Mouse (Mus musculus): ENCODE measurements around the gene Serinc5.
A peak's percentile ranks its signal among the peaks of the same experiment; 100 is the strongest.

Gene Serinc5

DNA sequence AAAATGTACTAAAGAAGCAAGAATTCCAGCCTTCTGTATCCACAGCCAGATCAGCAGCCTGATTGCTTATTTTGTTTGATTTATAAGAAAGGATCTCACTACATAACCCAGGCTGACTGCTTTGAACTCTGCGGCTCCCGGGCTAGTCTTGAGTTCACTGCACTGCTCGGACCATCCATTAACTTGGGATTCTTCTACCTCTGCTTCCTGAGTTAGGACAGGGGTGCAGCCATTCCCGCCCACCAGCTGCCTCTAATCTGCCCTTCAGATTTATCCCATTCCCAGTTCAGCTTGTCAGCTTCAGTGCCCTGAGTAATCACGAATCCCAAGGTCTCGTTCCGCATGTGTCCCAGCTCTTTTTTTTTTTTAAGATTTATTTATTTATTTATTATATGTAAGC lies 93.3 kb downstream of the Serinc5 start:
- no peak for DNase-seq (ENCODE audit: low read depth, low spot score)

DNA sequence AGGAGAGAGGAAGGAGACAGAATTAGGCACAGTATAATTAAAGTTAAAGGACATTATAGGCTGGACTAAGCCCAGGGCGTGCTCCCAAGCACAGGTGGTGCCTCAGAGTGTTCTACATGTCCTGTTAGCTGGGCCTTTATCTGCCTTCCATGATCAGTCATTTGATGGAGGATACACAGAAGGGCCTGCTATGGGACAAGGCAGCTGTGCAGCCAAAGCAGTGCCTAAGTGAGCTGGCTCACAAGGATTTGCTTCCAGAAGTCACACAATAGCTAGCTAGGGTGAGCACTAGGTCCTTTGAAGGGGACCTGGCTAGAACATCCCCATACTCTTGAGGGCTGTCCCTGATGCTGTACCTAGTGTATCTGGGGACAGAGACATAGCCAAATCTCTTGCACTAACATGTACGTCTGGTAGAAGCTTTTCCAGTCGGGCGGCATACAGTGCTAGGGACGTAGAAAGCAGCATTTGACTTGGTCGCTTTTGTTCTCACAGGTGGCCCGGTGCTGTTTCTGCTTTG lies 94.2 kb downstream of the Serinc5 start:
- no peak for DNase-seq (ENCODE audit: low read depth, low spot score)

DNA sequence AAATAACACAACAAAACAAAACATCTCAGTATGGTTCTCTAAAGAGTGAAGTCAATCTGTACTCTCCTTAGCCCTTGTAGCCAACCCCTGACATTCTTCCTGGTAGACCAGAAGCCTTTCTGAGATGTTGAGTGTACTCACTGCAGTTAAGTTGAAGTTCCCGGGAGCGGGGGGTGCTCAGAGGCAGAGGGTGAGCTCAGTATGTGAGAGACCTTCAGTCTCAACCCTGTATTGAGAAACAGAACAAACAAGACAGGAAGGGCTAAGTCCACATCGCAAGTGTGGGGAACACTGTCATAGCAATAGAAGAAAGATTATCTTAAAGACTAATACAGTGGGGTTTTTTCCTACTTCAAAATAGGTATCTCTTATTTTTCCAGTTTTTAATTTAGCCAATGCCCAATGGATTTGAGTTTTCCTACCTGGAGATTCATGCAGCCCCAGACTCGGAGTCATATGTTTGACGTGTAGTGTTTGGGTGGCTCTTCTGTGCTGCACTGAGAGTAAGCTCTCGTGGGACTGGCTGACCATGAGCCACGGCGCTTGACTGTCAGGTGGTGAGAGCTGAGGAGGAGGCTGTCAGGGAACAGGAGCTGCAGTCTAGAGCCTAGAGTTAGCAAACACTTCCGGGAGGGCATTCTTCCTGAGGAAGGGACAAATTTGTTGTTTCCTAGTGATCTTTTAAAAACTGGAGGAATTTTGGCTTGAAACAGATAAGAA lies 95.6 kb downstream of the Serinc5 start:
- no peak for DNase-seq (ENCODE audit: low read depth, low spot score)

DNA sequence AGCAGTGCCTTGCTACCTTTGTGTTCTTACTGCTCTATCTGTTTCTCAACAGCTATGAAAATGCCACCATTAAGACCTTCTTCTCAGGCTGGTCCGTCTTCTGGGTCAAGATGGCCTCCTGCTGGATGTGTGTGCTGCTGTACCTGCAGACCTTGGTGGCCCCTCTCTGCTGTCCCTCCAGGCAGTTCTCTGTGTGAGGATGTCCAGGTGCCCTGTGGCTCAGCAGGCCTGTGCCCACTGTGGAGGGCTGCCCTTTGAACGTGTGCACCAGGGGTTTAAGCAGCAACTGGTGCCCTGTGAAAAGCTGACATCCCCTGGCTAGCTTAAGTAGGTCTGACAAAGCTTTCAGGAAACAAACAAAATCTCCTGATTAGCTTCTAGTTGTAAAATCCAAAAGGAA lies 97.0 kb downstream of the Serinc5 start:
- DNase-seq (ENCODE audit: low read depth, low spot score) = no peak

DNA sequence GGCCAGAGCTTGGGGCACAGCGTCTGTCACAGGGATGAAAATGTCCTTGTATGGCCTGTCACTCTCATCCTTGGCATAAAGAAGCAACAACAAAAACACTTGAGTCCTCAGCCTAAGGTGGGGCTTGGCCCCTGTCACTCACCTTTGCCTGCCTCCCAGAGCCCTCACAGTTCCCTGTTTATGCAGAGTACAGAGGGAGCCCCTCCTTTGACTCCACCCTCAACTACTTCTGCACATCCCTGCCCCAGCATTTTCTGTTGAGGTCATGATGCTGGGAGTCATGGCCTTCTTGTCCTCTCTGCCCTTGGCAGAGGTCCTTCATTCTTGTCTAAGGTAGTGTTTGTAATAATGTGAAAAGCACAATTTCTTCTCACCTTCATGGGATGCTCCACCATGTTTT lies 97.6 kb downstream of the Serinc5 start:
- DNase-seq (ENCODE audit: low read depth, low spot score) = no peak

DNA sequence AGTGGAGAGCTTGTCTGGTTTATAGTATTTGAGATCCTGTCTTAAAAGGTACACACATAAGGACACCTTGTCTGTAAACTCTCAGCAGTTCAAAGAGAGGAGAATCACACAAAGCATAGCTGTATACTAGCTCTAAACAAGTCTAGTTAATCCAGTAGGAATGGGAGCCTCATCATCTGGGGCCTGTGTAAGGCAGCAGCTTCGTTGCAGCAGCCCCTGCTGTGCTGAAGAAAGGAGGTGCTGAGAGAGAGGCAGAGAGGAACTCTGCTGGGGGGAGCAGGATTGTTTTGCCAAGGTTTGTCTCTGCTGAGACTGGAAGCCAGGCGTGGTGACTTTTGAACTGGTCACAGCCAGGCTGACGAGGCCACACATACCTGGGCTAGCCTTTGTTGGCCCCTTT lies 98.6 kb downstream of the Serinc5 start:
- no peak for DNase-seq (ENCODE audit: low read depth, low spot score)

DNA sequence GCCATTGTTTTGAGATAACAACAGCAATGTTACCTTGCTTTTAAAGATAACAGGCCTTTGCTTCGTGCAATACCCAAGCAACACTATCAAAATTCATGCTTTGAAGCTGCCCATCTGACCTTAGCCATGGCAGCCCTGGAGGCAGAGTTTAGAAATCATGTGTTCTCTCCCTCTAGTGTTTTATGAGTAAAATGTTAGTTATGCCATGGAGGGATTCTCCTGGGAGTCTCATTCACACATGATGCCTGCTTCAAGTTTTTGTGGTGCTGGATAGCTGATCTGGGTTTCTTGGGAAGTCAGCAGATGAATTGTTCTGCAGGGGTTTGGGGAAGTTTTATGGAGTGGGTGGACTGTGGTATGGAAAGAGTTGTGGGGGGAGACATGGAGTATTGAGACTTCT lies 99.5 kb downstream of the Serinc5 start:
- DNase-seq (ENCODE audit: low read depth, low spot score) = no peak

DNA sequence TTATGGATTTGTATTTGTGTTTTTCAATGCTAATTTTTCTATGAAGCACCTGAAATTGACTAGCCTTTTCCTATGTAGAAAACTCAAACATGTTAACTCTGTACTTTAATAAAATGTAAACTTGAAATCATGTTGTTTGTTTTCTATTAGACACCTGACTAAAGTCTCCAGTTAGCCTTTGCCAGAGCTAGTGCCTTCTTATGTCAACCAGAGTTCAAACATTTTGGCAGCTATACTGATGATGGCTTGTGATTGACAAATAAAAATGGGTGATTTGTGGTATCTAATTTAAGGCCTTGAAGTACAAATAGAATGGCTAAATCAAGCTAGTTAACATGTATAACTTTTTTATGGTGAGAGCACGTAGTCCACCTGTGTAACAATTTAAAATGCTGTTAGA lies 100.9 kb downstream of the Serinc5 start:
- DNase-seq (ENCODE audit: low read depth, low spot score) = no peak

DNA sequence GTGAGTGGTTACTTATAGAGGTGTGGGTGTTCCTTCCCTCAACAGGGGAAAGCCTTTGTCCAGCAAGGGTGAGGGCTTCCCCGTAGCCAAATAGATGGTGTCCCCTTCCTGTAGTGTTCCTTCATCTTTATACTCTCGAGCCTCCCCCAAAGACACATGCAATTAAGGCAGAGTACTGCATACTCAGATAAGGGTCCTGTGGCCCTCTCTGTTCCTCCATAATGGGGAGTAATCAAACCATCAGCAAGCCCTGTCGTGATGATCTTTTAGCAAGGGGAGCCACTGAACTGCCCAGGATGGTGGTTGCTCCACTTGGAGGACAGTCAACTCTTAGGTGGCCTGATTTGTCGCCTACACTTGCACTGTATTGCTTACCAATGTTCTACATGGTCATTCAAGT lies 101.7 kb downstream of the Serinc5 start:
- DNase-seq (ENCODE audit: low read depth, low spot score) = no peak

DNA sequence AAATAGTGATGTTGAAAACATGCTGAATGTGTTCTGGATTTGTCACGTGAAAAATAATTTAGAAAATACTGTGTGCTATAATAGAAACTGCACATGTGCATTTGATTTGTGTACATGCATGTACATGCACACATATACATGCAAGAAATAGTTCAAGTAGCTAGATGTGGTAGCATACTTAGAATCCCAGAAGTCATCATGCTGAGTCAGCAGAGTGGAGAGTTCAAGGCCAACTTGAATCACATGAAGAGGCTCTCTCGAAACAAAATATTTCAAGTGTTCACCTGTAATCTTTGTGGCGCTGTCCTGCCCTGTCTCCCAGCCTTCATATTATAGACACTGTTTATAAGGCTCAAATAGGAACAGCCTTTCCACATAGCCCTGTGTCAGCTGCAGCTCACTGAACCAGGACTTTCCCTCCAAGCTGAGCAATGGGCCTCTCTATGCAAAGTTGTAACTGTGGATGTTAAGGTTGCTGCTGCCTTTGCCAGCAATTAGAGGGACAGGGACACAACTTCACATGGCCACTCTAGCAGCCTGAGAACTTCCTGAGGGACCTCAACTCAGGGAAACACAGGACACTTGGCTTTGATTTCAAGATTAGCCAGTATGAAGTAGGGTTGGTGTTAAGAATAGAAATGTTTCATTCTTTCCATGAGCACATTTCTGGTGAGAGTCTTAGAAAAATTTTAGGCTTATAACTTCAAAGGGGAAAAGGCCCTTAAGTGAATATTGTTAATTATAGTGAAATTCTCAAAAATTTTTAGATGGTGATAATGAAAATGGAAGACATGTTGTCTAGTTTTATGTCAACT lies 107.2 kb downstream of the Serinc5 start:
- no peak for DNase-seq (ENCODE audit: low read depth, low spot score)

DNA sequence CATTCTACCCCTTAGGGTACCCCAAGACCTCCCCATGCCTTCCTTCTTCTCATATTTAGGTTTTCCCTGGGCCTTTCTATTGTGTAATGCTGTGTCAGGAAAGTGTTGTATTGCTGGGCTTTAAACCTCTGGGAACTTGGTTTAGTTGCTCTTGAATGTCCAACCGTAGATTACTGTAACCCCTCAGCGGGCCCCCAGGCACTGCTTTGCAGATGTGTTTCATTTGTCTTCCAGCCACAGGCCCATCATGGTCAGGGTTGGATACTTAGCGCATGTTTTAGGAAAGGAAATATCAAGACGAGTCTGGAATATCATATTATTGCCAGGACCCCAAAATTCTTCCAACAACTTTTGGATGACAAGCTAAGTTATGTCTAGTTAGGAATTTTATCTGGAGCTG lies 110.1 kb downstream of the Serinc5 start:
- DNase-seq (ENCODE audit: low read depth, low spot score) = no peak

DNA sequence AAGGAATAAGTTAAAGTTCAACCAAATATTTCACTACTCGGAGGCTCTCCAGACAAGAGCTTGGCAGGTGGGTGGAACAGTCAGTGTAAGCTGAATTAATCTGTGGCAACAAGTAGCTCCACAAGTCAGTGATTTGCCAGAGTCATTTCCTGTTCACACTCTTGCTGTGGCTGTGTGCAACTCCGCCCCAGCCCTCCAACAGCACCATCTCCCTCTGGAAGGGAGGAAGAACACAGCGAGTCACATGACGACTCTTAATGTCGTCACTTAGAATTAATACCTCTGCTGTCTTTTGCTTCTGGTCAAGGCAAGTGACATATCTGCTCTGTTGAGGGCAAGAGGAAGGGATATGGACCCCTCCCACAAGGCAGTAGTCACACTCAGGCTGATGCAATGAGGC lies 111.5 kb downstream of the Serinc5 start:
- DNase-seq (ENCODE audit: low read depth, low spot score) = no peak

DNA sequence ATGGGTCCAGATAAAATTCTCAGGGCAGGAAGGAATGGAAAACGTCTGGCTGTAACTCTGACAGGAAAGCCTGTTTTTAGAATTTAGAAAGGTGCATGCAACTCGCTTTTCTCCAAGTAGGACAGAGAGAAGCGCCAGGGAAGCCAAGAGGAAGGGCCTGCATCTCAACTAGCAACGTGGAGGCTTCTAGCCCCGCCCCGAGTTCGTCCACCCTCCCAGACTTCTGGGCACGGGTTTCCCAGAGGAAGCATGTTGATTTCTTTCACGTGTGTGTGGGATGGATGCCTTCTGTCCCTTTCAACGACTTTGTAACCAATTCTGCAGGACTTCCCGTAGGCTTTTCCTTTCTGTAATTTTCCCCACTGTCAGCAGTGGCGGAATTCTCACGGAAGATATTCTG lies 118.9 kb downstream of the Serinc5 start:
- DNase-seq (ENCODE audit: low read depth, low spot score) = no peak

DNA sequence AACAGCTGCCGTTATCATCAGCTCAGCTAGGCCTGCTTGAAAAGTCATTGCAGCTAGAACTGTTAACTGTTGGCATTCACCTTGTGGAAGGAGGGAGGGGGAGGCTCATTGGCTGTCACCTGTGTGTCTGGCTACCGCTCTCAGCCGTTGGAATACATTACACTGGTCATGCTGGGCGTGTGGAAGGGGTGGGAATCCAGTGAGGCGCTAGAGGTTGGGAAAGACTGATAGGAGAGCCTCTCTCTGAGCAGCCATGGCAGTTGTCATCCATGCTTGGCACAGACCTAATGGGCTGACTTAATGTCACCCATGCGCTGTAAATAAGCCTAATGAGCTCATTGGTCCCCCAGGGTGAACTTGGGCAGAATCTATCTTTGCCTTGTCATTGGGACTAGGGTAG lies 120.9 kb downstream of the Serinc5 start:
- no peak for DNase-seq (ENCODE audit: low read depth, low spot score)

DNA sequence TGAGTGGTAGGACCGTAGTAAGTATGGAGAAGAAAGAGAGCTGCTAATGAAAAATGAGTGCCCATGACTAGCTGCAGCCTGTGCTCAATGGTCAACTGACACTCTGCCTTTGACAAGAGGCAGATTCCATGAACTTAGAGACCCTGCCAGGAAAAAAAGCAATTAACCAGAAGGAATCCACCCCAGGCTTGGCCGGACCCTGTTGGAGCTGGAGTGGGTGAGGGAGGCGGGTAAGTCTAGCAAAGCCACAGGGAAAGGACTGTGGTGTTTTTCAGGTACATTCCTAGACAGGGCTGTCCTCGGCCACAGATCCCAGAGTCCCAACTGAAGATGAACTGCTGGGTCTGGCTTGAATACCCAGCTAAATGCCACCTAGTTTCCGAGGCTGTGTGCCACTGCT lies 121.9 kb downstream of the Serinc5 start:
- no peak for DNase-seq (ENCODE audit: low read depth, low spot score)

DNA sequence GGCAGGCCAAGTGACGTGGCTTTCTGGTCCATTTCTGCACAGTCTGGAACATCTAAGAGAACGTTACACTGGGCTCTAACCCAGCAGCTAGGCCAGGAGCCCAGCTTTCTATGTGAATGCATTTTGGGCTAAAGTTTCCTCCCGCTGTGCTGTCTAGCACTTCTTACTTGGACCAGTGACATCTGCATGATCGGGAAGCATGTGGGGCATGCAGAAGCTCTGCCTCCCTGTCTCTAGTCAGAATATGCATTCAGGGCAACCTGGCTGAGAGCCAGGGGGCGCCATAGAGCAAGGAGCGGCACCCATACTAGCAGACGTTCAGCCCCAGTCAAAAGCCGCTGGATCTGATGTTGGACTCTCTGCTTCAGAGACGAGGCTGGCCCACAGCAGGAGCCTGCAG lies 122.4 kb downstream of the Serinc5 start:
- no peak for DNase-seq (ENCODE audit: low read depth, low spot score)

DNA sequence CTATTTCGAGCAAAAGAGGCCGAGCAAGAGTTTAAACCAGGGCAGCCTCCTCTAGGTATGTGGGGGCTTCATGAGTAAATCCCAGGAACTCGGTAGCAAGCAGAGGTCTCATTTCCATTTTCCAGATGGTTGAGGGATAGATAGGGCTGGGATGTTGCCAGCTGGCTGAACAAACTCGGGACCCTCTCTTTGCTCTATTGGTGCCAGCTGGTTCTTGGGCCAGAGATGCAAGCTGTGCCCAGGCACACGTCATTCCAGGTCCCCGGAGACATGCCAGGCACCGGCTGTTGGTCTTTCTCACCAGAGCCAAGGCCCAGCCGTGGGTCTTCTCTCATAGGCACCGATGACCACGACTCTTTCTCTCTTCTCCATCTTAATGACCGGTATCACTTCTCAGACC lies 122.8 kb downstream of the Serinc5 start:
- DNase-seq (ENCODE audit: low read depth, low spot score) = no peak

DNA sequence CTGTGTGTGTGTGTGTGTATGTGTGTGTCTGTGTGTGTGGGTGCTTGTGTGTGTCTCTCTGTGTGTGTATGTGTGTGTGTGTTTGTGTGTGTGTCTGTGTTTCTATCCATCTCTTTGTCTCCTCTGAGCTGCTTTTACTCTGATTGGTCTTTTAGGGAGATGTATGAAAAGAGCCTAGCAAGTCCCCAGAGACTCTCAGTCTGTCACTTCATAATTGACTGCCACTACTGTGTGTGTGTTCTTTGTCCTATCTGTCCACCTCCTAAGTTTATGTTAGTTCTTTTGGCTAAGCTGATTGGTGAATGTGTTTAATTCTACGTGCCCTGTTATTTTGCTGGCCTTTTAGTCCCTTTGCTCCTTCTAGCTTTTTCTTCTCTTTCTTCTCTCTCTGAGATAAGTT lies 124.8 kb downstream of the Serinc5 start:
- no peak for DNase-seq (ENCODE audit: low read depth, low spot score)

DNA sequence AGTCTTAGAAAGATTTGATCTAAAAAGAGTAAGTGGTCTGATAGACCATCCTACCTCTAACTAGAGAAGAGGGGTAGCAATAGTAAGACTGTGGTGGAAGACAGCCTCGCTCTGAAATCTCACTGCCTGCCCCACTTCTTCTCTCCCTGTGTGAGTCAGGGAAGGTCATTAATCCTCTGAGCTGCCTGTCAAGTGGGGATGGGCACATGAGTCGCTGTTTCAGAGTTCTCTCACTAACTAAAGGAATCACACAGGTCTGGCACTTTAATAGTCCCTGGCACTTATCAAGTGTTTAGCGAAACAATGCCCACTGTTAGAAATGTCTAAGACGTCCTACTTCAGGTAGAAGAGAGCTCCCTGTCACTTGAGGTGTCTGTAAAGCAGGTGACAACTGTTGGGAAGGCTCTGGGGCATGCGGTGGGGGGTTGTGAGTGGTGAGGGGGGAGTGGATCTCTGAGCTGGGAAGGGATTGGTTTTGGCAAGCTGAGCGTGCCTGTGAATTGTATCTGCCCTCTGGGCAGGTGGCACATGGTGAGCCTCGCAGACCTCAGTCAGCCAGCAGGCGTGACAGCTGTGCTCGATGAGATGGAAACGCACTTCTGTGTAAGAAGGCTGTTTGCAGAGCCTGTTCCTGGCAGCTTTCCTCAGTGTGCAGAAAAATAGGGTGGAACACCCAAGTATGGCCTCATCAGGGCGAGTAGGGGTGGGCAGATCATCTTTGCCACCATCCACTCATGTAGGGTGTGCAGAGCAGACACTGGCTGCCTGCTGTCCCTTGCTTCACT lies 125.8 kb downstream of the Serinc5 start:
- no peak for DNase-seq (ENCODE audit: low read depth, low spot score)

DNA sequence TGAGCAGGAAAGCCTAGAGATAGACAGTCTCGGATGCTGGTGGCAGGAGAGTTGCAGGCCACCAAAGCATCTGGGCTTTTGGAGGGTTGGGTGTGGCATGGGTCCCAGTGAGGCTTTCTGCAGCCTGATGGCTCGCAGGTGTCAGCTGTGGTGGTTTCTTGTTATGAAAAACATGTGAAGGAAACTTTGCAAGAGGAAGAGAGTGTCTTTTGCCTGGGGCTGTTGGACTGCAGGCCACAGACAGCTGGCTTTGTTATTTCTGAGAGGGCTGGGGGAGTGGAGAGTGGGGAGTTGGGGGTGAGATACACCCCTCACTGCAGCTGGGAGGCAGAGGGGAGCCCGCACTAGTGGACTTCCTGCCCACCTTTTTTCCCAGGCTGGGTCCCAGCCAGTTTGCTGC lies 127.9 kb downstream of the Serinc5 start:
- DNase-seq (ENCODE audit: low read depth, low spot score) = no peak

DNA sequence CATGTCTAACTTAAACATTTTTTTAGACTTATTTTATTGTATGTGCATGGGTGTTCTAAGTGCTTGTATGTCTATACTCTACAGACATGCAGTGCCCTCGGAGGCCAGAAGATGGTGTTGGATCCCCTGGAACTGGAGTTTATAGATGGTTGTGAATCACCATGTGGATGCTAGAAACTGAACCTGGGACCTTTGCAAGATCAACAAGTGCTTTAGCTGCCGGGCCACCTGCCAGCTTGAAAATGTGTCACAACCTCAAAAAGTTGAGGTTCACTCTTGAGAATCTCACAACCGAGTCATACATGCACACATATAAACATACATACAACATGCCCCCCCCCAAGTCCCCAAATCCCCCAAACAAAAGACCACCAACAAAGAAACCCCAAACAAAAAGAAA lies 129.0 kb downstream of the Serinc5 start:
- DNase-seq (ENCODE audit: low read depth, low spot score) = no peak

DNA sequence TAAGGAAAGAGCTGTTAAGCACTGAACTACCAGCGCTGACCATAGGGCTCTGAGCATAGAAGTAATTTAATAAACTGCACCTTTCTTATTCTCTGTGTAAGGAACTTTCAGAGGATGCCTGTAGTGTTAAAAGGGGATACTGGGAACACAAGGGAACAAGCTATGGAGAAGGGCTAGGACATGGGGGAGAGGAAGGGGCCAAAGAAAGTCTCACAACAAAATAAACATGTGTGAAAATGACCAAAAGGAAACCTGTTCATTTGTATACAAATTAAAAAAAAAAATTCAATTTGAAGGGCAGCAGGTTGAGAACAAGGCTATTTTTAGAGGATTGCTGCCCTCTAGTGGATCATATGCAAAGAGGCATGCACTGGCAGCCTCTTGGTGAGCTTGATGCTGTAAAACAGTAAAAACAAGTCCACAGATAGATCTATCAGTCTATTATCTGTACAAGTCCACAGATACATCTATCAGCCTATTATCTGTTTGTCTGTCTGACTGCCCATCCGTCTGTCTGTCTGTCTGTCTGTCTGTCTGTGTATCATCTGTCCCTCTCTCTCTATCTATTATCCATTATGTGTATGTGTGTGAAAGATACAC lies 129.9 kb downstream of the Serinc5 start:
- DNase-seq (ENCODE audit: low read depth, low spot score) = peak; percentile 58
